Mouse (Mus musculus): Measurements from ENCODE around the gene Kdm2a. TPM values are rescaled to one million over a fixed set of nuclear protein-coding genes. Genes with fewer than 3 reads are reported as not detected.

Kdm2a gene
- total RNA-seq (2021), result 10 to 100 TPM; 26.5 to 28.3 TPM
- long read RNA-seq, experiment 1, partial matches to known transcripts, result 2 of 7 reads
- long read RNA-seq, experiment 1, other reads (novel, unspliced or antisense), result 5 of 7 reads
- long read RNA-seq, experiment 2, partial matches to known transcripts, result 3 of 9 reads
- long read RNA-seq, experiment 2, other reads (novel, unspliced or antisense), result 6 of 9 reads

DNA sequence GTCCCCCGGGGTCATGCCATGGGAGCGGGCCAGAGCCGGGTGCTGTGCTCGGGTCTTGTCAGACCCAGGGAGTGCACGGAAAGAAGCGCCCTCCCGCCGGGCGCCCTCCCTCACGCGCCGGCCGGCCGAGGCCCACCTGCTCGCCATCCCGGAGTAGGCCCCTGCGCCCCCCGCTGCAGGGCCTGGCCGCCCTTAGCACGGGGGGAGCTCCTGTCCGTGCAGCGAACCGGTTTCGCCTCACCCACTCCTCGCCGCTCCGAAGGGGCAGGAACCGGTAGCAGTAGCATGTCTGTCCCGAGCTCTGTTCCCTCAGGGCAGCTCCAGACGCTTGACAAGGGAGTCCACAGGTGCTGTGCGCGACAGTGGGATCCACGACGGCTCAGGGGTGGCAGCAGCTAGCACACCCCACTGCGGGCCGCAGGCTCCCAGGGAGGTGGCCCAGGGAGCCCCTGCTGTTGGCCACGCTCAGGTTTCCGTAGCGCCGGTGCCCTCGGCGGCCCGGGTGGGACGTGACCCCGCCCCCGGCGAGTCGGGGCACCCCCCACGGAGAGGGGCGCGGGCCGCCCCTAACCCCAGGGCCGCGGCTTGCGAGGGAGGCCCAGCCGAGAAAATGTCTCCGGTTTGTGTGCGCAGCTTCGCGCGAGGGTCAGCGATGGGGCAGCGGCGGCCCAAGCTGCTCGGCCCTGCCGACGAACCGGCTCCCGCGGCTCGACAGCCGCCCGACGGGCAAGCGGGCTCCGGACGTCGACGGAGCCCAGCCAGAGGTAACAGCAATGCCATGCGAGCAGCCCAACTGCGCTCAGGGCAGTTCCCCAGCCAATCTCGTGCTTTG, at the start of gene Kdm2a:
Gene Kdm2a (minus strand): TSS at position 488 of the 832 bp plus-strand sequence.
- DNase-seq, result peak; percentile 59

DNA sequence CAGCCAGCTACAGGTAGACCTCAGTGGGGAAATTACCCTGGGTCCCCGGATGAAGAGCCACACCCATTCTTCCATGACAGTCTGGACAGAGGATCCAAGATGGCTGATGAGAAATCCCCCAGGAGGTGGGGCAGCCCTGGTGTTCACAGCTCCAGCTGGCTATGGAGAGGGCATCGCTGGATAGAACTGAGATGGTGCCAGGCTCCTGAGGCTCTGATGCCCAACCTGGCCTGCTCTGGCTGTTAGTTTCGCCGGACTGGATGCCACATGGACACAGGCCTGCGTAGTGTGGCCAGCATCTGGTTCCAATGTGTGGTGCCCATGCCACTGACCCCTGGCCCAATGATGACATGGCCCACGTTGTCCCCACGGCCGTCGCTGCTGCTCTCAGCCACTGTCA, 49.4 kb upstream of the Kdm2a start:
- peak; percentile 53 for DNase-seq

DNA sequence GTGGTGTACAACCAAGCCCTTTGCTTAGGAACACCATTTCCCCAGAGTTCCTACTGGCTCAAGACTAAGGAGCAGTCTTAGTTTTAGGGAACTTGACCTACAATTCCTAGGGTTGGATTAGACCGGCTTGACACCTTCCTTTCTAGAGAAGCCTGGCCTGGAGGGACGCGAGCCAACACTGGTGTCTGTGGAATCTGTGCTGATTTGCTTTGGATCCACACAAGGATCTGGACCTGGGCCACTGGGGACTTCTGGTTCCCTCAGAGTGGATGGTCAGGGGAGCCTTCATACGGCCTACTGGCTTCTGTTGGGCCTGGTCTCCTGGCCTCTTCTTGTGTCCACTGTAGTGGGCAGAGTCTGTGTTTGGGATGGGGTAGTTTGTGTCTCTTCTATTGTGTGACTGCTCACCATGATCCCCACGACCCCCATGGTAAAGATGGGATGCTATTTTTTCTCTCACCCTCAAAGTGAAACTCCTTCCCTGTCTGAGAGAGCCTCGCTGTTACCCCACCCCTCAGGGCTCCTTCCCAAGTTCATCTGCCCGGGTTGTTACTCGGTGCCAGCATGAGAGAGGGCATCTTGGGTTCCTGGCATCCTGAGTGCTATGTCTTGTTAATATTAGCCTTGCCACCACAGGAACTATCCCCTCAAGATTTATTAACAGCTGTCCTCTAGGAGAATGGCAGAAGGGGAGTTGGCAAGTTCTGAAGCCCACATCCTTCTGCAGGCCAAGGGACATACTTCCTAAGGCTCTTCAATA, 48.8 kb upstream of the Kdm2a start:
- DNase-seq, result peak; percentile 50

- DNase-seq, result peak; percentile 41
These were observed 44.3 kb upstream of the Kdm2a start for GRCm38 (mm10) chr19:4442408-4442807.

GRCm38 (mm10) chr19:4441621-4442161, 43.6 kb upstream of the Kdm2a start:
- DNase-seq, result no peak

- no peak for DNase-seq
These were observed 43.1 kb upstream of the Kdm2a start for GRCm38 (mm10) chr19:4441090-4441591.

DNA sequence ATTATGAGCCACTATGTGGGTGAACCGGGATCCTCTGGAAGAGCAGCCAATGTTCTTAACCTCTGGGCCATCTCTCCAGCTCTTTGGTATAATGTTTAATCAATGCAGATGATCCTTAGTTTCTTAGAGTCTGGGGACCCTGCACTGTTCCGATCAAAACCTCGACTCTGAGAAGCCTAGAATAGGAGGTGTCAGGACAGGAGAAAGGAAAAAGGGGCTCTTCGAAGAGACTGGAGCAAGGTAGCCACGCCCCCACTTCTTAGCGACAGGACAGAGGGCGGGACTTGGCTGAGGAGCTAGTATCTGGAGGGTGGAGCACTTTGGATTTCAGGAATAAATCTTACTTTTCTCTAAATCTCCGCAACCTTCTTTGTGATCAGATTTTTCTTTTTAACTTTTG, 42.1 kb upstream of the Kdm2a start:
- no peak for DNase-seq

- DNase-seq, result peak; percentile 43
These were observed 41.2 kb upstream of the Kdm2a start, which contains the start of gene Rhod for GRCm38 (mm10) chr19:4439161-4439801. Gene Rhod, minus strand, starts transcription at chr19:4439432.

DNA sequence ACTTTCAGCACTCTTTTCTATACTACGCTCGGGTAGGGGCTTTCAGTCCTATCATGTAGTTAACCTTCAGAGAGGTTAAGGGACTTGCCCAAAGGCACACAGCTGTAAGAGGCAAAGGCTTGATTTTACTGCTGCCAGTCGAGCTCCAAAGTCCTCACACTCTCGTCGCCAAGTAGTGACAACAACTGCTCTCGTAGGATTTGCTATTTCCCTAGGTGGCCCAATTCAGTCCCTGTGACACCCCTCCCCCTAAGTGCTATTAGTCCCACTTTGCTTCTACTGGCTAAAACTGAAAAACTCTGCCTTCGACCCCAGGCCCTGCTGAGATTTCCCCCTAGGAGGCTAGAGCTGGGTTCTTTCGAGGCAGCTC, 40.7 kb upstream of the Kdm2a start:
- no peak for DNase-seq

DNA sequence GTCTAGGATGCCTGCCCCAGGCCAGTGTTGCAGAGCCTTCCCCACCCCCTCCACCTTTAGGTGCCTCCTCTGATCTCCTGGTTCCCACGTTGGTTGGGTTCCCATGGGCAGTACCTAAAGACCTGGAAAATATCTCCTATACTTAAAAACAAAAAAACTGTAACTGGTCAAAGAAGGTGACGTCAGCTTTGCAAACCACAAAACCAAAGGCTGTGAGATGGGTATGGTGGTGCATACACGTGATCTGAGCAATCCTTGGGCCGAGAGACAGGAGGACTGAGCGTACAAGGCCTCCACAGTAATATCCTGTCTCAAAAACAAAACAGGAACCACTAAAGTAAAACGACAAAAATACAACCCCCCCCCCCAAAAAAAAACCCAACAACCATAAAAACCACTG, 39.8 kb upstream of the Kdm2a start:
- no peak for DNase-seq

DNA sequence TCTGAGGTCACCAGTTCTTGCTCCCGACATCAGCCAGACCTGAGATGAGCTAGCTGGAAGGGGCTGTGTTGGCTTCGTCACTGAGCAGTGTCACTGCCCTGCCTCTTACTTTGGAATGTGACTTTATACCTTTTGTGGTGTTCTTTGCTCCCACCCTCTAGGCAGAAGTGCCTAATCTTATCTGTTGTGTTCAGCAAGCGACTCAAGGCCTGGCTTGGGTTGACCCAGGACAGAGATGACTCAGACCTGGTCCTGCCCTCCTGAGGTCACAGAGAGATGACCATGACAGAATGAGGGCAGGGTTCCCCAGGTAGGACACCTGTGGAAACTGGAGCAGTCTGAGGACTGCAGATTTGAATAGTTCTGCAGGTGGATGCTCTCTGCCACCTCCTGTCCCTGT, 38.2 kb upstream of the Kdm2a start:
- no peak for DNase-seq

DNA sequence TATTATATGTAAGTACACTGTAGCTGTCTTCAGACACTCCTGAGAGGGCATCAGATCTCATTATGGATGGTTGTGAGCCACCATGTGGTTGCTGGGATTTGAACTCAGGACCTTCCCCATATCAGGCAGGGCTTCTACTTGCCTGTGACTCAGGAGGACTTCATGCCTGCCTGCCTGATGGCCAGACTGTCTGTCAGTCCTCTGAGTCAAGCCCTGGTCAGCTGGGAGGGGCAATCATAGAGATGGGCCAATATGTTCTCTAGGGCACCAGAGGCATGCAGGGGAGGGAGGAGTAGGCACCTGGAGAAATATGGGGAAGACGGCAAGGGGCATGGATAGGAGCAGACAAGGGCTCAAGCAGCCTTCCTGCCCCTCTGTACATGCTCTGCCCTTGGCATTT, 36.9 kb upstream of the Kdm2a start:
- DNase-seq, result no peak

DNA sequence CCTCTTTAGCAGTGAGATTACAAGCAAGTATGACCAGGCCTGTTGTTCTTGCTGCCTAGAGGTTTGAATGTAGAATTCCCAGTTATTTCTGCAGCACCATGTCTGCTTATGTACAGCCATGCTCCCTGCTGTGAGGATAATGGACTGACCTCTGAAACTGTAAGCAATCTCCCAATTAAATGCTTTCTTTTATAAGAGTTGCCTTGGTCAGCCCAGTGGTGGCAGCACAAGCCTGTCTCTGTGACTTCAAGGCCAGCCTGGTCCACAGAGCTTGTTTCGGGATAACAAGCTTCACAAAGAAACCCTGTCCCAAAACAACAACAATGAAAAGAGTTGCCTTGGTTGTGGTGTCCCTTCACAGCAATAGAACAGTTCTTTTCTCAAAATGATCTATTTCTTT, 35.7 kb upstream of the Kdm2a start:
- no peak for DNase-seq

DNA sequence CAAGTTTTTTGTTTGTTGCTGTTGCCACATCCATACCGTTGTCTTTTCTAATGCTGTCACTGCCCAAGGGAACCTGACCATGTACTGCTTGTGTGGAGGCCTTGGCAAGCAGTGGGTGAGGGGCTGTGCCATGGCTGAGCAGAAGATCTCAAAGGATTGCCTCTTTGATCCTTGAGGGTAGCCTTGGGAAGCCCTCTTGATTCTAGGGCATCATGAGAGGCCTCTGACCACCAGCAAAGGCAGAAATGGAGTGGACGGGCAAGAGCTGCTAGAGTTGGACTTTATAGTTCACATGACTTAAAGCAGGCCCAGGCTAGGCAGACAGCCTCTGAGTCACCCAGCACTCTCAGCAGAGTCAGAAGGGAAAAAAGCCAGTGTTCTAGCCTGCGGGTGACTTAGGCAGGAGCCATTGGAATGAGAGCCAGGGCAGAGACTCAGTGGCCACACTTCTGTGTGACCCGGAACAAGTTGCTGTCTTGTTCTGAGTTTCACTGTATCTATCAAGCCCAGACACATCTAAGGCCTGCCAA, 32.1 kb upstream of the Kdm2a start:
- DNase-seq, result no peak

DNA sequence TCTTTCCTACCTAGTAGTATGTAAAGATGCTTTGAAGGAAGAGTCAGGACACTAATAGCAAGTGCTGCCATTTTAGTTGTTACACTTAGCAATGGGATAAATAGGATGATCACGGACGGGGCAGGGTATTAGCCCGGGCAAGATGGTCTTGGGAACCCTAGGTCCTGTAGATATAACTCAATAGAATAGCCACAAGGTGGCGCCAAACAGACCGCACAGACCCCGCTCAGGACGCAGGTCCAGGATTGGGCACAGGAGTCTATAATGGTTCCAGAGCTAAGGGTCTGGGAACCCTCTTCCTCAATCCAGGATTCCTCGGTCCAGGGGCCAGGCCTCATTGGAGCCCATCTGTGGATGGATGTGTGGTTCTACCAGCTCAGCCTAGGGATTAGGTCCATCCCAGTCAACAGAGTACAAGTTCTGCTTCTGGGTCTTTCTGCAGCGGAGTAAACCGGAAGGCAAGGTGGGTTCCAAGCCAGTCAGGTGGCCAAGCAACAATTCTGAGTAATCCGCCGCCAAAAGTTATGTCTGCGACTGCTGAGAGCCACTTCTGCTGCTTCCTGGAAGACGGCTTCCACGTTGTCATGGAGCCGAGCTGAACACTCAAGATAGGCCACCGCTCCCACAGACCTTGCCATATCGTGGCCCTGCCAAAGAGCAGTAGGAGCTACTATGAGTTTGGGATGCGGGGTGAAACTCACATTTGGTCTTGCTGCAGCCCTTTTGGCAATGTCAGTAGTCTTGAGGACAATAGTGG, 27.7 kb upstream of the Kdm2a start:
- no peak for DNase-seq

- no peak for DNase-seq
These were observed 24.9 kb upstream of the Kdm2a start for GRCm38 (mm10) chr19:4423021-4423420.

- DNase-seq, result no peak
These were observed 24.5 kb upstream of the Kdm2a start for GRCm38 (mm10) chr19:4422581-4422980.

DNA sequence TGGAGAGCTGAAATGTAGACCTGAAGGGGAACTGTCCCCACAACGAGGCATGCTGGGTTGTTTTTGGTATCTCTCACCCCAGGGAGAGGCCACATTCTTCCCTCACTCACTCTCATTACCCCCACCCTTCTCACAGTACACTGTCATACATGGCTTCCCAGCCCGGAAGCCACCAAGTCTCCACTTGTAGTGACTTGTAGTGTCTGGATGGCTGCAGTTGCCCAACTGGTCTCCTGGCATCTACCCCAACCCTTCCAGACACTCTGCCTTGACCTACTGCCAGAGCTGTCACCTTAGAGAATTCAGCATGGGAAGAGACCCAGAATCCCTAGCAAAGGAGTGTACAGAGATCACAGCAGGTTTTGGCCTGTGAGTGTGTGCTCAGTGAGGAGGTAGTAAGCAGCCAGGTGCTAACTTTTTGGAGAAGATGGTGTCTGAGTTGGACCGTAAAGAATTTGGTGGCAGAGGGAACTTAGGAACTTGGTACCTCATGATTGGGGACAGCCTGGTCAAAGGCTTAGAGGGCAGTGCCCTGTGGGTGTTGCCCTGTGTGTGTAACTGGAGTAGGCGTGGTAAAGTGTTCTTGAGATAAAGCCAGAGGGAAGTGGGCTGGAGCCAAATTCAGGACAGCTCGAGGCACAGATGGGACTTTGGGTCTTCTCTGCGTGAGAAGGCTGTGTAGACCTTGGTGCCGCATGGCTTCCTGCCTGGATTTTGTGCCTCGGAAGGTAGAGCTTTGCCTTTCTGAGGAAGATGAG, 22.2 kb upstream of the Kdm2a start:
- DNase-seq, result peak; percentile 23

GRCm38 (mm10) chr19:4419711-4420110, 21.6 kb upstream of the Kdm2a start:
- DNase-seq, result no peak

GRCm38 (mm10) chr19:4417713-4418112, 19.6 kb upstream of the Kdm2a start:
- DNase-seq, result no peak

Measured in gastrocnemius, postnatal 25 days (tissue).